Mouse (Mus musculus): Measurements from ENCODE around the gene Duoxa2.

DNA sequence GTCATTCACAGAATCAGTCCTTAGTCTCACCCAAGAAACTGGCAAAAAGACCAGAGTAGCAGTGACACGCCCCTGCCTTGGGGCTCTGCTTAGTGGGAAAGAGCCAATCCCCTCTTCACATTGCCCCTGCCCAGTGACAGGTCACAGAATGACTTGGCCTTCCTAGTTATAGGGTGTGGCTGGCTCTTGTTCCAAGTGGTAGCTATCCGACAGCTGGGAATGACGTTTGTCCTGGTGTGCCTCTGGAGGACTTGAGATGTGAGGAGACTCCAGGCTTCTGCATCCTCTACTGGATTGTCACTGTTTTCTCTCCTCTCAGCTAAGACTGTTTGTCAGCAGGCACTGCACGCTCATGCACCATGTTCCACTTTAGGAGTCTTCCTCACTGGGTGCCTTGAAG, 18.7 kb downstream of the Duoxa2 start:
- no peak for TF ChIP-seq CTCF (IDR thresholded peaks at IDR 0.05; ENCODE audit: low read depth)
- no peak for TF ChIP-seq EP300 (optimal IDR thresholded peaks at IDR 0.05)
